Mouse (Mus musculus): ENCODE data around the gene Ttc9.

The Ttc9 gene

DNA sequence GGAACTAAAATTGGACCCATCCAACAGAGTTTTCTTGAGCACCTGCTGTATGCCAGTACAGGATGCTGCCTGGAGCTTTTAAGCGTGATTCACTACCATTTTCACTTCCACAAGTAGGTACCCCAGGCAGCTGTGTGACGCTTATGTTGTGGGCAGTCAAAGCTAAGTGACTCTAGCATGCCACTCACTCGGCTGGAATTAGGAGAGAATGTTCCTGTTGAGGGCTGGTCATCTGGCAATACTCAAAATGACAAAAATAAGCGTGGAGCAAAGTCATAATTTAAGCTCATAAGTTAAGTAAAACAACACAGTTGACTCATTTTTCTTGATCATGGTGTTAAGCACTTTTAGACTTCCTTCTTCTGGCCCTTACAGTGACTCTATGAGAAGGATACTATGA, 31.0 kb downstream of the Ttc9 start:
- no peak for DNase-seq

DNA sequence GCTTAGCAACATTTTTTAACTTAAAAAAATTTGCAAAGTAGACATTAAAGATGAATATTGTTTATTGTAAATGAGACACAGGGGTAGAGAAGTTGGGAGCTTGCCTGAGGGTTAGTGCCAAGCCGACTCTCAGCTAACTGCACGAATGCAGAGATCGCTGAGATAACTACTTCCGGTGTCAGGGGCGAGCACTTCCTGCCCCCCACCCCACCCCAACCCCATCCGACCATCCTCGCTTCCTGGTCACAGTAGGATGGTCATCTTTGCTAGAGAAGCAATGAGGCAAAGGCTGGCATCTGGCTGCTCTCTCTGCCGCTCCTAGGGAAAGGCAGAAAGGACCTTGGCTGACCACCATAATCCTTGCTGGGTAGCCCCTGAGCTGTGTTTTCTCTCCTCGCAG, 32.1 kb downstream of the Ttc9 start:
- DNase-seq, result no peak

DNA sequence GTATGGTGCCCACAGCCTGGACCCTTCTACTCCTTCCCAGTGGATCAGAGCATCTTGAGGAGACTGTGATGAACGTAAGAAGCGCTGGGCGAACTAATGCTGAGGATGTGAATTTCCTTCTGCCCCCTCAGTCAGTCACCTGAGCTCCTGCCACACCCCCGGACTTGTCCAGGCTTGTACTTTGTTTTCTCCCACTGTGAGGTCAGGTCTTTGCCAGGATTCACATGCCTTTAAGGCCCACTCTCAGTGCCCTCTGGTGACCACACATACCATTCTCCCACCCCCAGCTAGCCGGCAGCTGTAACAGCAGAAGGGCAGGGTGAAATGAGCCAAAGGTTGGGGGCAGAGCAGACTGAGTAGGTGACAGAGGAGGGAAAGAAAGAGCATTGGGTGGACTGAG, 32.9 kb downstream of the Ttc9 start:
- no peak for DNase-seq

DNA sequence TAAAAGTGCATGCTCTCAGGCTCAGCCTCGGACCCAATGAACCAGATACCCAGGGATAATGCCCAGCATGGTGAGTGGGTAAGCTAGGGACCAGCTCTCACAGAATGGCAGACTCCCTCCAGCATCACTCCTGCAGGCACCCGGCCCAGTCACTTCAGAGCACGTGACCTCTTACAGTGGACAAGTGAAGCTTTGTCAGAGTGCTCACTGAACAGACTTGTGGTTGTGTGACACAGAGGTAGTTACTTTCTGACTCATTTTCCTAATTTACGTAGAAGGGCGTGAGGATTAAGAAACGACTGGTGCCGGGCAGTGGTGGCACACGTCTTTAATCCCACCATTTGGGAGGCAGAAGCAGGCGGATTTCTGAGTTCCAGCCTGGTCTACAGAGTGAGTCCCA, 37.4 kb downstream of the Ttc9 start:
- no peak for DNase-seq

DNA sequence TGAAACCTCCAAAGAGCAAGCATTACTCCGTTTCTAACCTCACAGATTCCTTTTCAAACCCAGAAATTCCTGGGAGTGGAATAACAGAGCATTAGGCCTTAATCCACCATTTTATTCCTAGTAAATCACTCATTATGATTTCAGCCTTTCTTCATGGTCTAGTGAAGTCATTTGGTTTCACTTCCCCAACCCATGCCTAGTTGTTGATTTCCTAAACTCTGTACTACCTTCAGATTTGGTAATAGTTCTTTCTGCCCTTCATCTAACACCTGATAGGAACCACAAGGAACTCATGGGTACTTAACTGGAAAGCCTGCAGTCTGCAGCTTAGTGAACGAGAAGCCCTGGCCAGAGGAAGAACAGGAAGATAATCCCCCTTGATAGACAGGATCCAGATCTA, 44.5 kb downstream of the Ttc9 start:
- no peak for DNase-seq

DNA sequence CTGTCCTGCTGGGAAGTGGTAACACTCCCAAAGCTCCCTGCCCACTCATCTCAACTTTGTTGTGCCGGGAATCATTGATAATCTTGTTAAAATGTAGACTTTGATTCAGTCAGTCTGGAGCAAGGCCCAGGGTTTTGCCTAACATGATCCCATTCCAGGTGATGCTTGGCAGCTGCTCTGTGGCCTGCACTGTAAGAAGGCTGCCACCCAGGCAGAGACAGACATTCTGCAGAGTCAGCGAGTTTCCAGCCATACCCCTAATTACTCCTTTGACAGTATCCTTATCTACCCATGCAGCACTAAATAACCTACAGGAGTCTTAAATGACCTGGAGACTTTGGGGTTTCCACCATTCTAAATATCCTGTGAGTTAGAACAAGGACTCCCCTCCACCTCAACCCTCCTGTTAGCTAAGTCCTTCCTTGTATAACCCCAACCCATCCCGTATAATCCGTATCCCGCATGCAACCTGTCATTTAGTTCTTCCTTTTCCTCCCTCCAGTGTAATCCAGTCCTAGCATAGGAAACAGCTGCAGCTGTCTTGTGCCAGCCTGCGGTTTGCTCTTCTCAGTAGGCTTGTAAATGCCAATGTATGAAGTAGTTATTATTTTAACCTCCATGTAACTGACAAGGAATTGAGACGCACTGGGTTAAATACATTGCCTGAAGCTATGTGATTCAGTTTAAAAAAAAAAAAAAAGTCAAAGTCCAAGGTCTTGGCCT, 48.9 kb downstream of the Ttc9 start:
- DNase-seq, result no peak

DNA sequence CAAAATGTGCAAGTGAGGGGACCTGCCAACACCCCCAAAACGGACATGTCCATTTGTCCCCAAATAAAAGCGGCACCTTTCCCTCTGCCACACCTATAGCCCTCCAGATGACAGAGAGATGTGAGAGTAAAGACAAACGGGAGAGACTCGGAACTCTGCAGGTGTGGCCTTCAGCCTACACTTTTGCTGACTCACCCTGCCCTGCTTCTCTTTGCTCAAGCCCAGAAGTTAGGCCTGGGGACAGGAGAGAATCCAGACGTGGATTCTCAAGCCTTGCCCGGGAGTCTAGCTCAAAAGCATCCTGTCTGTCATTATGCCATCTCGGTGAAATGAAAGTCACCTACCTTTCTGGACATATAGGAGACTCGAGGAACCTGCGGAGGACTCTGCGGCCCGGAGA, 52.3 kb downstream of the Ttc9 start:
- no peak for DNase-seq

DNA sequence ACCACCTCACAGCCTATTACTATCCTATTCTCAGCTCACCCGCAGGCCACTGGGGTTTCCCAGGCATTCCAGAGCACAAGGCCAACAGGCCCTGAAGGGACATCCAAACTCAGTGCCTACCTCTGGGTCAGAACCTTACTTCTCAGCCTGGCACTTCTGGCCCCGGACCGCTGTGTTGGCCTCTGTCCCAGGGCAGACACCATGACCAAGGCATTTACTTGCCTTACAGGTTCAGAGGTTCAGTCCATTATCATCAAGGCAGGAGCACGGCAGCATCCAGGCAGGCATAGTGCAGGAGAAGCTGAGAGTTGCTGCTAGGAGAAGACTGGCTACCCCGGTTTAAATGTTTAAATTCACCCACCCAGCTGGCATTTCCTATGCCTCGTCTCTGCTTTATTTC, 53.0 kb downstream of the Ttc9 start:
- no peak for DNase-seq

DNA sequence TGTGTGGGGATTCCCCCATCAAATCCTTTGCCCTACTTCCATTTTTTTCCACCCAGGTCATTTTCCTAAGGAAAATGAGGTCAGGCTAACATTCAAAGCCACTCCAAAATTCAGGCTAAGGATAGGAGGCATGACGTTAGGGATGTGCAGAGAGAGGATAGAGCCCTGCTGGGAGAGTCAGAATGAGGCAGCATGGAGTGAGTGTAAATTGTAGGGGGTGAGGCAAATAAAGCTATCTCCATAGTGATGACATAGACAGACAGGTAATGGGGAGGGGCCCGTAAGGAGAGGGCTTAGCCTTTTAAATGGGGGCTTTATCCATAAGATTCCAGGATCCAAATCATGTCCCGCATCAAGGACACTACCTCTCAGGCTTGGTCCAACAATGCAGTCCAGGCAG, 54.9 kb downstream of the Ttc9 start:
- no peak for DNase-seq

DNA sequence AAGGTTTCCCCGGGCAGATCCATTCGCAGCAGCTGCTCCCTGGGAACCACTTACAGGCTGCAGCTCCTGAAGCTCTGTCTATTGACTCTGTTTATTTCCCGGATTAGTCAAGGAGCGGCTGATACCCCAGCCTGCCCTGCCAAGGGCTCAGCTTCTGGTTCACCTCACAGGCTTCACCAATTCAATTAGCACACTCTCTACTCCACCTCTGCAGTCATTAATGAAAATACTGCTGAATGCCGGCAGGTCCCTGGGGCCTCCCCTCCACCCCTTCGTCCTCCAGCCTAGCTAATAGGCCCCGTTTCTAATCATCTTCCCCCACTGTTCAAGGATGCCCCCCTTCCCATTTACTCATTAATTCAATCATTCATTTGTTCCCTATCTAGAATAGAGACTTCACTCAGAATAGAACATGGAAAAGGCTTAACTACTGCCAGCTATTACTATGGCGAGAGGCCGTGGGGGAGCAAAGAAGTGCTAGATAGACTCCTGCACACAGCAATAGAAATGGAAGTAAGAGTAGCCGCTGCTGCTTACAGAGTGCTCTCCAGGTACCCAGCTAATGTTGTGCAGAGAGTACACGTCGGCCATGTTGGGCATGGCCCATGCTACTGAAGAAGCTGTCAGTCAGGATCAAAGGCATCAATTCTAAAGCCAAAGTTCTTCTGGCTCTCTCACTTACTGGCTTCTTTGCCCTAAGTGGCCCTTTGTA, 55.5 kb downstream of the Ttc9 start:
- no peak for DNase-seq

DNA sequence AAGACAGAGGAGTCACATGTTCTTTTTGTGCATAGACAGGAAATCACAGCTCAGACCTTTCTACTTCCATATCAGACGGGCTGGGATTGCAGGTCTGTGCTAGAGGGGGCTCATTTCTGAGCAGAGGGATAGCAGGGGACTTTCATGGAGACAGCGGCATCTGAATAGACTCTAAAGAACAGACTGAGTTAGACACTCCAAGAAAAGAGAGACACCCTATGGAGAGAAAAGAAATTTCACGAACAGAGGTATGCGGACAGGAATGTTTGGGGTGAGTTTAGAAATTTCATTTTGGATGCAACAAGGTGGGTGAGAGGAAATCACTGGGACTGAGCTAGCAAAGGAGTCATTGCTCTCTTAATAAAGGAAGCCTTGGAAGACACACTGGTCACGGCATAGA, 56.8 kb downstream of the Ttc9 start:
- DNase-seq, result no peak

DNA sequence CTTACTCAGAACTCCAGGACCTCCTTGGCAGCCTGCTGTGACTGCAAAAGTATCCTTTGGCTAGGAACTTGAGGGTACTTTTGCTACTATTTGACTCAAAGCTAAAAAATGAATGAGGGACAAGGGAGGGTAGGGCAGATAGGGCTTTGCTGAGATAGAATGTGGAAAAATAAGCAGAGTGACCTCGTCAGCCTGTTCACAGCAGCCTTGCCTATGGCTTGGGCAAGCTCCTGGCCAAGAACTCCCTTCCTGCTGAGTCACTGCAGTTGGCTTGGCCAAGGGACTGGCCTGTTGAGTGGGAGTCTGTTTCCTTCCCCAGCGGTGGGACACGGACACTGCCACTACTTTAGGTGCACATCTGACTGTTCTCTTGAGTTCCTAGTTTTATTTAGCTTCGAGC, 57.5 kb downstream of the Ttc9 start:
- DNase-seq, result peak in 1 of 2 experiments; percentile 6

DNA sequence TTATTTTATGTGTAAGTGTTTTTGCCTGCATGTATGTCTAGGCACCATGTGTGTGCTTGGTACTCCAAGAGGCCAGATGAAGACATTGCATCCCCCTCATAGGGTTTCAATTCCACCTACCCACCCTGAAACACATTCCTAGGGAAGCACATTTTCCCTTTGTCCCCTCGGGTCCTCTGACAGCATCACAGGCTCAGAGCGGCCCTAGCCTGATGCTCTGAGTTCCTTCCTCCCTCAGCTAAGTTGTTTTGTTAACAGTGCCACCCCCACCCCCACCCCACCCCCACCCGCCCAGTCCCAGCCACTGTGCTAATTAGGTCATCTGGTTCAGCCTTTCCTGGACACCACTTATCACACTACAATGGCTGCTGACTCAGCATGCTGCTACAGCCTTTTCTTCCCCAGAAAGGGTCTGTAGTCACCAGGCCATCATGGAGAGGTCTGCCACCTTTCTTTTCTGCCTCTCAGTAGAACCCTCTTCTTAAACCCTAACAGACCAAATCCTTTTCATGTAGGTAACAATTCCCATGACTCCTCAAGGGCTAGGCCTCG, 58.5 kb downstream of the Ttc9 start:
- DNase-seq, result no peak

DNA sequence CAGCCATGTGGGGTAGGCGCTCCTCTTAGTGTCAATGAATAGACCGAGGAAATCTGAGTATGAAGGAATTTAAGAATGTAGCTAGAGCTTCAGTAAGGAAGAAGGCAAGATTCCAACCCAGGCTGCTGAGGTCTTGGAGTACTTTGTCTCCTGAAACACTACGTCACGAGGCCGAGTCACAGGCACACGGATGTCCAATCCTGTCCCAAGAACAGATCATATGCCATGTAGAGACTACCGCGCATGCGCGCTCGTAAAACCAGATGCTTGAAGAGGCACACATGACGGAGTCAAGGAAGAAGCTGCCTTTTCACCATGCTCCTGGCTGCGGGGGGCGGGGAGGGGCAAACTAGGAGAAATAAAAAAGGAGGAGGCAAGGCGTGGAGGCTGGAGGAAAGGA, 59.1 kb downstream of the Ttc9 start:
- DNase-seq, result no peak

DNA sequence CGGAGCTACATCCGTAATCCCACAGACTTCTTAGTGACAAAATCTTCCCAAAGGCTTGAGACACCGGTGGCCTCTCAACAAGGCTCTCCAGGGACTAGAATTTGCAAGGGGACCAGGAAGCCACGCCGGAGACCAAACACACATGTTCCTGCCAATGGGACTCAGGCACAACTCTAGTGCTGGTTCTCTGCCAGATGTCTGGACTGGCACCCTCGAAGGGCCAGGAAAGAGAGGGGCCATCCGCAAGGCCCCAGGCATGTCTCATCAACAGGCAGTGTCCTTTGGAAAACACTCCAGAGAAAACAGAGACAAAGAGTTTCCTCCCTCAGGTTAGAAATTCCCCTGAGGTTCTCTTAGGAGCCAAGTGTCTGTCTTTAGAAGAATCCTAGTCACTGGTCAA, 59.7 kb downstream of the Ttc9 start:
- peak; percentile 14 to 22 for DNase-seq

DNA sequence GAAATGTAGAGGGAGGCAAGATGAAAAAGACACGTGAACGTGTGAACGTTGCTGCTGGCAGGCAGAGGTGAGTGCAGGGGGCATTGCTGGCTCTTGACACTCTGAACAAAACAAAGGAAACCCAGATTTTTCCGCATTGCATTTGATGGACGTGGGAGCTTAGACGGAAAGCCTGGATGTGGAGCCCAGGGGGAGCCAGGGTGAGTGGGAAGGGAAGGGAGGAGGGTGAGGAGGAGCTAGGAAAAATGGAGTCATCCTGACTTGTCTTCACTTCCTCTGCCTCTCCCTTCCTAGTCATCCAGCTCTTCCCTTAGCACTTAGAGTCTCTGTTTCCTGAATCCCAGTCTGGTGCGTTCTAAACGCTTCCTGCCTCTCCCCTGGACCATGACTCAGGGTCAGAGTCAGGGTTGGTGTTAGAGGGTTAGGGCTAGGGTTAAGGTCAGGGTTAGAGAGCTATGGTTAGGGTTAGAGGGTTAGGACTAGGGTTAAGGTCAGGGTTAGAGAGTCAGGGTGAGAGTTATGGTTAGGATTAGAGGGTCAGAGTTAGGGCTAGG, 60.2 kb downstream of the Ttc9 start:
- DNase-seq, result peak; percentile 9 to 39

DNA sequence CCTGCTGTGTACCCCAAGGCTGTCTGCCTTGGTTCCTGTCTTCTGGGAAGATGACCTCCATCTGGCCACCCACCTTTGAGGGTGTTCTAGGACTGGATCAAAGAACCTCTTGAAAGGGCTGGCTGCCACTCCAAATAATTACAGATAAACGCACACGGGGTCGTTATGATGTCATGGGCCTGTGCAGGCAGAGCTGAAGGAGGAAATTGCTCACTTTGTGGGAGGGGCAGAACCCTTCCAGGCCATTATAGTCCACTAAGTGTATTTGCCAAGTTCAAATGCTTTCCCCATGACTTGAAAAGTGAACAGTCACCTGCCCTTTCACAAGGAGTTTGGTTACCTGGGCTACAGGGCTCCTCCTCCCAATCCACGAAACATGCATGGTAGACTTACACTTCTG, 67.0 kb downstream of the Ttc9 start:
- DNase-seq, result no peak

DNA sequence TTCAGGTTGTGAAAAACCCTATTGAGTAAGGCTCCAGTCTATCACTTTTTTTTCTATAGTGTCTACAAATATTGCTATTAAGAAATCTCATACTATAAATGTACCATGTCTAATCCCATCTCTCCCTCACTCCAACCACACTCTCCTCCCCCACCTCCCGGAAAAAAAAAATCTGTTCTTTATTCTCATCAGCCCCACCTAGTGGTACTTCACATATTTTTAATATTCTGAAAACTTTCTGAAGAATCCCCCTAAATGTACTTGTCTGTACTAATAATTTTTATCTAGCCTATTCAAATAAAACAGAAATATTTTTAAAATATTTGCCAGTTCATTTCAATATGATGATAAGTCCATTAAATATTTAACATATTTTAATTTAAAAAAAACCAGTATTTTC, 71.9 kb downstream of the Ttc9 start:
- DNase-seq, result no peak

DNA sequence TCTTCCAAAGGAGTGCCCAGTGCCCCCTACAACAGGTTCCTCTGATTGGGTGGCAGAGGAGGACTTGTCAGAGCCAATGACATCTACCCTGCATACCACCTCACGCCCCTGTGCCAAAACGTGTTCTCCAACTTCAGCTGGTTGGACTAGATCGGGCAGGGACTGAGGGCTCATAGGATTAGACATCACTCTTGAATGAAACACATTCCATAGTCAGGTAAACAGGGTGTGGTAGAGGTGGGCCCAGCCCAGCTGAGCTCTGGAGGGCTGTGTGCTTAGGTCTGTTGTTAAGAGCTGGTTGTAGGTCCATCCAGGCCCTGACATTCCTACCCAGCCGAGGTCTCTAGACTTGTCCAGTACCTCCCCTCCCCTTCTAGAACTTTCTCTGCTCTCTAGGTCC, 81.6 kb downstream of the Ttc9 start:
- DNase-seq, result no peak
